Mouse (Mus musculus) small intestine, adult 2 months (tissue): Measurements from ENCODE around the gene Alkbh2.

Source experiments
- CTCF ChIP-seq: fragments of 200-500 bp; IDR thresholded peaks from 2 replicates; pipeline ENCODE4 v1.5.1; 2012; ENCODE audit warnings: low read depth, mild to moderate bottlenecking, control low read depth, inconsistent platforms, low read length, moderate library complexity, mixed read lengths; ENCODE audit not compliant: insufficient replicate concordance, insufficient read length; ENCODE audit errors: extremely low read depth
- POLR2A ChIP-seq: fragments of 200-500 bp; IDR thresholded peaks from 2 replicates; pipeline ENCODE4 v1.6.1; 2012; ENCODE audit warnings: low read depth, mild to moderate bottlenecking, control low read depth, inconsistent platforms, low read length, moderate library complexity

GRCm38 (mm10) chr5:114077009-114077408 lies 51.0 kb downstream of the Alkbh2 start:
- TF ChIP-seq CTCF: no peak
- TF ChIP-seq POLR2A: no peak
